Mouse (Mus musculus): ENCODE results near the gene Angptl2.

- TF ChIP-seq CTCF (conservative IDR thresholded peaks at IDR 0.05; ENCODE audit: low read length) (no peak), NANOG (IDR thresholded peaks at IDR 0.05; ENCODE audit: borderline replicate concordance, low read length) (no peak), POU5F1 (IDR thresholded peaks at IDR 0.05; ENCODE audit: borderline replicate concordance, low read length) (no peak)
Observed at GRCm38 (mm10) chr2:33188925-33189670, 26.8 kb upstream of the Angptl2 start.

Data from E14TG2a.4 (cell line).